Mouse (Mus musculus) activated CD4-positive, CD25-positive, alpha-beta regulatory T cell, adult 9 weeks (primary cell): Measurements from ENCODE around the gene Nr2c2. TPM values are rescaled to one million over a fixed set of nuclear protein-coding genes. Genes with fewer than 3 reads are reported as not detected.

ENCODE experiments used
- polyA plus RNA-seq: library from polyadenylated mRNA; unstranded; fragments of 100-300 nt; shearing (Covaris generic); gene quantifications from one replicate; pipeline ENCODE4 v1.2.1, GENCODE M21; 2017

Nr2c2 gene
- polyA plus RNA-seq = 39.2 TPM

GRCm38 (mm10) chr6:92091130-92091591 is at the start of gene Nr2c2:
Gene Nr2c2, plus strand, starts transcription at chr6:92091390.

GRCm38 (mm10) chr6:92183621-92184131 is 92.5 kb downstream of the Nr2c2 start, which contains the start of gene Mrps25:
Gene Mrps25, minus strand, starts transcription at chr6:92184033.

GRCm38 (mm10) chr6:92214773-92215449 is 123.7 kb downstream of the Nr2c2 start, which contains the start of gene Rbsn:
Gene Rbsn, minus strand, starts transcription at chr6:92214925.

Other genes with a start within 250 kb of the Nr2c2 start
- 36.6 TPM for gene Ccdc174, start 213.3 kb upstream of the Nr2c2 start, polyA plus RNA-seq
- 0.15 TPM for gene 4930590J08Rik, start 188.6 kb upstream of the Nr2c2 start, polyA plus RNA-seq
- not detected for gene Fgd5, start 112.5 kb upstream of the Nr2c2 start, polyA plus RNA-seq
- 58.8 TPM for gene Mrps25, start 92.6 kb downstream of the Nr2c2 start, polyA plus RNA-seq
- gene Rbsn, start 123.5 kb downstream of the Nr2c2 start, polyA plus RNA-seq = 22.0 TPM
- not detected for gene Trh, start 153.3 kb downstream of the Nr2c2 start, polyA plus RNA-seq